Mouse (Mus musculus) megakaryocyte progenitor cell, adult 5-6 weeks (primary cell): Measurements from ENCODE around the gene Krtap2-4. TPM values are rescaled to one million over a fixed set of nuclear protein-coding genes. Genes with fewer than 3 reads are reported as not detected.

Experiments used
- ATAC-seq: replicated peaks from 2 replicates; pipeline ENCODE4 v1.8.0; 2016; ENCODE audit warnings: mild to moderate bottlenecking, moderate TSS enrichment, inconsistent platforms; ENCODE audit not compliant: poor library complexity
- total RNA-seq, 2 experiments: library from RNA; stranded (forward) in 1 of 2; stranded (reverse) in 1 of 2; fragments of 157-497, 149-512 nt in 1 of 2; fragments of 200-1000 nt in 1 of 2; gene quantifications; 2 replicates each; pipeline versions ENCODE4 v1.2.3 to v1.2.4; 2015 to 2017

Krtap2-4 gene
- total RNA-seq, 2 experiments from 2014 or later, result not detected

DNA sequence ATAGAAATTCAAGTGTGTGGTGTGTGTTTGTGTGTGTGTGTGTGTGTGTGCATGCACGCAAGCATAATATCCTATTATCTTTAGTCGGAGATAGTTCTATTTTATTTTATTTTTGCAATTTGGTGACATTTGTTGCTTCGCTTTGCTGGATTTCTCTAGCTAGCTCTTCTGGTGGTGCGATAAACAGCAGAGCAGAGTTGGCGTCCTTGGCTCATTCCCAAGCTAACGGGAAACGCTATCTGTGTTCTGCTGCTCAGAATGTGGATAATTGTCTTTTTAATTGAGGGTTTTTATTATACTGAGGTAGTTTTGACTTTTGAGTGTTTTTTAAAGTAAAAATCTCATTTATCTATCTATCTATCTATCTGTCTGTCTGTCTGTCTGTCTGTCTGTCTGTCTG, 29.6 kb downstream of the Krtap2-4 start:
- no peak for ATAC-seq

DNA sequence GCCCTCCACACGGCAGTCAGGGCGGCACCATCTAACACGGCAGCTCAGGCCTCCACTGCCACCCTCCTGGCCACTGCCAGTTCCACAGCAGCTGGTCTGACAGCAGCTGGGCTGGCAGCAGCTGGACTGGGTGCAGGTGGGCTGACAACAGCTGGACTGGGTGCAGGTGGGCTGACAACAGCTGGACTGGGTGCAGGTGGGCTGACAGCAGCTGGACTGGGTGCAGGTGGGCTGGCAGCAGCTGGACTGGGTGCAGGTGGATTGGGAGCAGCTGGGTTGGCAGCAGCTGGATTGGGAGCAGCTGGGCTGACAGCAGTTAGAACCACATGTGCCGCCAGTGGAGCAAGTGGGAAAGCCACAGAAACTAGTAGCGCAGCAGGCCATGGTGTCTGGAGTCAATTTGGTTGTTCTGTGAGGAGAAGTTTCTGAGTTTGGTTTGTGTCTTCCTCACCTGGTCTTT, 31.4 kb downstream of the Krtap2-4 start, which contains the start of gene Krtap1-4:
Gene Krtap1-4, minus strand, starts transcription at position 410 of the 460 bp plus-strand sequence.
- no peak for ATAC-seq

DNA sequence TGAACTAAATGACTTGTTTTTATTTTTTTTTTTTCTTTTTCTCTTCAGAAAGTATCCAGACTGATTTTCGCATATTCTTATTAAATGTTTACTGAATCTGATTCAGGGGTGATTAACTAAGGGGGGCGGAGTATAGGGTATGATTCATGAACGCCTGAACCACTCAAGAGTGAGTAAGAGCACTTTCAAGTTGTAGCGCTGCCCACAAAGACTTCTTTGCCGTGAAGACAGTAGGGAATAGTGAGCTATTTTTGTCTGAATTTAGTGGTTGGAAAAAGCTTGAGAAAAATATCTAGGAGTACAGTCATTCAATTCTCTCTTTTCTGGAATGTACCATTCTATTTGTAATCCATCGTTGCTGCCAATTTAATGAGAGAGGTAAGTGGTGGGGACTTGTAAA, 33.1 kb downstream of the Krtap2-4 start:
- ATAC-seq, result no peak

DNA sequence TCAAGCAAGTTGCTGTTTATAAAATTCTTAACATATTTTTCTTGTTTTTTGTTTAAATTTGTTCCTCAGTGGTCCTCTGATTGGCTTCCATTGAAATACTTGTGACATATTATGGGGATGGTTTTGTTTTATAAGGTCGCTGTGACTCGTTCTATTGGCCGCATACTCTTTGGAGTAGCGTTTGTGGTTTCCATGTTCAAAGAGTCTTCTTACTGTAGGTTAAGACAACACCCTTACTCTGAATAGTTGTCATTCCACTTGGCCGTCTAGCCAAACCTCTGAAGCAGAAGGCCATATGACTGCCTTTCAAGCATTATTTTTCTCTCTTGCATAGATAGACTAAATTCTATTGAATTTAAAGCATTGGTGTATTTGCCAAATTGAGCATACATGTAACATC, 33.6 kb downstream of the Krtap2-4 start:
- ATAC-seq, result no peak

DNA sequence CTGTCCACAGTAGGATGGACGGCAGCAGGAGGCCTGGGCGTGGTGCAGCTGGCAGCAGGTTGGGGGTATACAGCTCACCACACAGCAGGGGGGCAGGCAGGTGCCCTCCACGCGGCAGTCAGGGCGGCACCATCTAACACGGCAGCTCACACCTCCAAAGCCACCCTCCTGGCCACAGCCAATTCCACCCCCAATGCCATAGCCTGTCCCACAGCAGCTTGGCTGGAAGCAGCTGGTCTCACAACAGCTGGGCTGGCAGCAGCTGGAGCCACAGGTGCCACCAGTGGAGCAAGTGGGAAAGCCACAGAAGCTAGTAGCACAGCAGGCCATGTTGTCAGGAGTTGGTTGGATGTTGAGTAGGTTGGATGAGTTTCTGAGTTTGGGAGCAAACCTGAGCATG, 34.0 kb downstream of the Krtap2-4 start, which contains the start of gene Krtap1-5:
Gene Krtap1-5, minus strand, starts transcription at position 381 of the 400 bp plus-strand sequence.
- ATAC-seq, result no peak

DNA sequence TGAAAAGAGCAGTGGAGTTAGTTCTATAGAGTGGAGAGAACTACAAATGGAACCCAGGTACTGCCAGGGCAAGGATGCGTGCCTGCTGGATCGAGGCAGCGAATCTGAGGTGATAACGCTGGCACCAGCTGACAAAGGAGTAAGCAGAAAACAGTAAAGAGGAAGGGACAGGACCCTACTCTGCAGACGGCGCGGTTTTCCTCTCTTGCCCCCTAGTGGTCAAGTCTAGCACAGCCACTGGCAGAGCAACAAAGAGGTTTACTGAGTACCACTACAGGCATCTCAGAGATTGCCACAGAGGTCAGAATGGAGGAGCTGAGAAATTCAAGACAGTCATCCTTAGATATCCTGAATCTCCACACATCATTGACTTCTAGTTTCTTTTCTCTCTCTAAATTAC, 40.5 kb downstream of the Krtap2-4 start:
- ATAC-seq, result peak; percentile 92

DNA sequence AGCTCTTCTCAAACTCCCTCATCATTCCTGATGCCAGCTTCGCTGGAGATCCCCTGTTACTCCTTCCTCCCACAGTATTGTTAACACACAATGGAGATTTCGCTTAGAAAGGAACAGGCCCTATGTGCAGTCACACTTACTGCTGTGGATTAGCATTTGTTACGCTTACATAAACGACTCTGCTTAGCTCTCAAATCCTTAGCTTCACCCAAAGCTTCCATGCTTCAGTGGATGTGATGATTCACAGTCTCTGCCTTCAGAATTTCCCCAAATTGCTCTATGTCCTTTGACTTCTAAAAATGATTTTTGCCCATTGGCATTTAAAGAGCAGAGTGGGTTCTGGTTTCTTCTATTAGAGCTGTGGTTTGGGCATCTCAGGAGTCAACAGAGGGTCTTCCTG, 41.5 kb downstream of the Krtap2-4 start:
- ATAC-seq, result no peak

DNA sequence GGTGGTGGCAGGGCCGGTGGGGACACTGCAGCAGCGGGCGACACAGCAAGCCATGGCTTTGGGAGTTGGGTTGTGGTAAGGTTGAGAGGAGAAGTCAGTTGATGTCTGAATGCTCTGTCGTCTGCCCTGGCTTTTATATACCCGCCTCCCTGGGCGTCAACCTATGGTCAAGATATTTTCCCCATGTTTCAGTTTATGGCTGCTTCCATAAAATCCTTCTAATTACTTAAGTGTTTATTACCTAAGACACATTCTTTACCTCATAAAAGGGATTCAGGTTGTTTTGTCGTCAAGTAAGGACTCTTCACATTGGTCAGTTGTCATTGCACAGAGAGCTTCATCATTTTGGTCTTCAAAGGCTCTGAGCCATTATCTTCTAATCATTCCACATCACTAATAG, 48.1 kb downstream of the Krtap2-4 start, which contains the start of gene Krtap3-1:
Gene Krtap3-1, minus strand, starts transcription at position 101 of the 400 bp plus-strand sequence.
- ATAC-seq, result no peak

Other genes starting within 250 kb of the Krtap2-4 start
Only the 30 nearest of the 38 such genes appear.
- not detected in 2 replicates for gene Krt12, start 192.6 kb downstream of the Krtap2-4 start, total RNA-seq (2015)
- gene Krt12, start 192.6 kb downstream of the Krtap2-4 start, total RNA-seq (2017), result not detected in 2 replicates
- gene Krt20, start 176.7 kb downstream of the Krtap2-4 start, total RNA-seq (2015), result not detected in 2 replicates
- not detected in 2 replicates for gene Krt20, start 176.7 kb downstream of the Krtap2-4 start, total RNA-seq (2017)
- not detected in 2 replicates for gene Krt23, start 121.7 kb downstream of the Krtap2-4 start, total RNA-seq (2015)
- gene Krt23, start 121.7 kb downstream of the Krtap2-4 start, total RNA-seq (2017), result not detected in 2 replicates
- gene Krt39, start 93.5 kb downstream of the Krtap2-4 start, total RNA-seq (2015), result not detected in 2 replicates
- not detected in 2 replicates for gene Krt39, start 93.5 kb downstream of the Krtap2-4 start, total RNA-seq (2017)
- not detected in 2 replicates for gene Krt40, start 71.7 kb downstream of the Krtap2-4 start, total RNA-seq (2015)
- gene Krt40, start 71.7 kb downstream of the Krtap2-4 start, total RNA-seq (2017), result not detected in 2 replicates
- gene Krtap3-3, start 64.0 kb downstream of the Krtap2-4 start, total RNA-seq (2015), result not detected in 2 replicates
- not detected in 2 replicates for gene Krtap3-3, start 64.0 kb downstream of the Krtap2-4 start, total RNA-seq (2017)
- not detected in 2 replicates for gene Krtap3-2, start 58.0 kb downstream of the Krtap2-4 start, total RNA-seq (2015)
- gene Krtap3-2, start 58.0 kb downstream of the Krtap2-4 start, total RNA-seq (2017), result not detected in 2 replicates
- gene Gm11939, start 55.4 kb downstream of the Krtap2-4 start, total RNA-seq (2015), result not detected in 2 replicates
- gene Gm11939, start 55.4 kb downstream of the Krtap2-4 start, total RNA-seq (2017), result not detected in 2 replicates
- gene Krtap3-1, start 48.2 kb downstream of the Krtap2-4 start, total RNA-seq (2015), result not detected in 2 replicates
- not detected in 2 replicates for gene Krtap3-1, start 48.2 kb downstream of the Krtap2-4 start, total RNA-seq (2017)
- gene Krtap1-5, start 33.8 kb downstream of the Krtap2-4 start, total RNA-seq (2015), result not detected in 2 replicates
- not detected in 2 replicates for gene Krtap1-5, start 33.8 kb downstream of the Krtap2-4 start, total RNA-seq (2017)
- gene Krtap1-4, start 31.2 kb downstream of the Krtap2-4 start, total RNA-seq (2015), result not detected in 2 replicates
- not detected in 2 replicates for gene Krtap1-4, start 31.2 kb downstream of the Krtap2-4 start, total RNA-seq (2017)
- gene Krtap1-3, start 23.5 kb downstream of the Krtap2-4 start, total RNA-seq (2015), result not detected in 2 replicates
- gene Krtap1-3, start 23.5 kb downstream of the Krtap2-4 start, total RNA-seq (2017), result not detected in 2 replicates
- gene Krtap9-3, start 16.7 kb downstream of the Krtap2-4 start, total RNA-seq (2015), result not detected in 2 replicates
- gene Krtap9-3, start 16.7 kb downstream of the Krtap2-4 start, total RNA-seq (2017), result not detected in 2 replicates
- not detected in 2 replicates for gene Gm11938, start 11.5 kb downstream of the Krtap2-4 start, total RNA-seq (2015)
- not detected in 2 replicates for gene Gm11938, start 11.5 kb downstream of the Krtap2-4 start, total RNA-seq (2017)
- gene Gm11937, start 4.7 kb downstream of the Krtap2-4 start, total RNA-seq (2015), result not detected in 2 replicates
- not detected in 2 replicates for gene Gm11937, start 4.7 kb downstream of the Krtap2-4 start, total RNA-seq (2017)
- not detected in 2 replicates for gene Gm11562, start 5.6 kb upstream of the Krtap2-4 start, total RNA-seq (2015)
- not detected in 2 replicates for gene Gm11562, start 5.6 kb upstream of the Krtap2-4 start, total RNA-seq (2017)
- gene Krtap4-1, start 13.4 kb upstream of the Krtap2-4 start, total RNA-seq (2015), result not detected in 2 replicates
- not detected in 2 replicates for gene Krtap4-1, start 13.4 kb upstream of the Krtap2-4 start, total RNA-seq (2017)
- gene Krtap4-2, start 20.2 kb upstream of the Krtap2-4 start, total RNA-seq (2015), result not detected in 2 replicates
- gene Krtap4-2, start 20.2 kb upstream of the Krtap2-4 start, total RNA-seq (2017), result not detected in 2 replicates
- gene Krtap4-7, start 29.2 kb upstream of the Krtap2-4 start, total RNA-seq (2015), result not detected in 2 replicates
- gene Krtap4-7, start 29.2 kb upstream of the Krtap2-4 start, total RNA-seq (2017), result not detected in 2 replicates
- gene Gm11555, start 35.4 kb upstream of the Krtap2-4 start, total RNA-seq (2015), result not detected in 2 replicates
- gene Gm11555, start 35.4 kb upstream of the Krtap2-4 start, total RNA-seq (2017), result not detected in 2 replicates
- not detected in 2 replicates for gene Gm11563, start 44.1 kb upstream of the Krtap2-4 start, total RNA-seq (2015)
- not detected in 2 replicates for gene Gm11563, start 44.1 kb upstream of the Krtap2-4 start, total RNA-seq (2017)
- gene Krtap4-6, start 51.1 kb upstream of the Krtap2-4 start, total RNA-seq (2015), result not detected in 2 replicates
- not detected in 2 replicates for gene Krtap4-6, start 51.1 kb upstream of the Krtap2-4 start, total RNA-seq (2017)
- not detected in 2 replicates for gene Gm14190, start 75.9 kb upstream of the Krtap2-4 start, total RNA-seq (2015)
- not detected in 2 replicates for gene Gm14190, start 75.9 kb upstream of the Krtap2-4 start, total RNA-seq (2017)
- gene Gm14180, start 119.4 kb upstream of the Krtap2-4 start, total RNA-seq (2015), result not detected in 2 replicates
- gene Gm14180, start 119.4 kb upstream of the Krtap2-4 start, total RNA-seq (2017), result not detected in 2 replicates
- gene Gm11595, start 158.1 kb upstream of the Krtap2-4 start, total RNA-seq (2015), result not detected in 2 replicates
- not detected in 2 replicates for gene Gm11595, start 158.1 kb upstream of the Krtap2-4 start, total RNA-seq (2017)
- not detected in 2 replicates for gene Krtap4-8, start 165.9 kb upstream of the Krtap2-4 start, total RNA-seq (2015)
- gene Krtap4-8, start 165.9 kb upstream of the Krtap2-4 start, total RNA-seq (2017), result not detected in 2 replicates
- not detected in 2 replicates for gene Krtap4-9, start 170.4 kb upstream of the Krtap2-4 start, total RNA-seq (2015)
- not detected in 2 replicates for gene Krtap4-9, start 170.4 kb upstream of the Krtap2-4 start, total RNA-seq (2017)
- not detected in 2 replicates for gene Gm11596, start 178.6 kb upstream of the Krtap2-4 start, total RNA-seq (2015)
- not detected in 2 replicates for gene Gm11596, start 178.6 kb upstream of the Krtap2-4 start, total RNA-seq (2017)
- gene Gm11569, start 184.1 kb upstream of the Krtap2-4 start, total RNA-seq (2015), result not detected in 2 replicates
- gene Gm11569, start 184.1 kb upstream of the Krtap2-4 start, total RNA-seq (2017), result not detected in 2 replicates
- gene Gm11554, start 189.6 kb upstream of the Krtap2-4 start, total RNA-seq (2015), result not detected in 2 replicates
- not detected in 2 replicates for gene Gm11554, start 189.6 kb upstream of the Krtap2-4 start, total RNA-seq (2017)